23 mouse cellular contexts compared by ENCODE assay signal in the genomic region with DNA sequence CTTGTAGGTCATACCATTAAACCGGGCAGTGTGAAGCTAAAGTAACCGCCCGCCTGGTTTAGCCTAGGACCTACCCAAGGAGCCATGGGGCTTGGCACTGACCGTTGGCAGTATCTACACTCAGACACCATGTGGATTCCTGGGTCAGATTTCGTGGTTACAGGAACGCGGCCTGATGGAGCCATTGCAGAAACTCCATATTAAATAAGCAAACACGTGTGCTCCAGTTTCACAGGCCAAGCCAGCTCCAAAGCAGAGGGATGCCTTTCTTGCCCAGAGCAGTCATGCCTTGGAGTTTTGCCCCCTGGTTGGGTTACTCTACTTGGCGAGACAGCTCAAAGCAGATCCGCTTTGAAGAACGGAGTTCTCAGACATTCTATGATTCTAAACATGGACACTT. TPM values are rescaled to one million over a fixed set of nuclear protein-coding genes. Genes with fewer than 3 reads are reported as not detected.
A peak's percentile ranks its signal among the peaks of the same experiment; 100 is the strongest.
DNase-seq lines count a peak whose midpoint lies in the region; ATAC-seq and TF ChIP-seq lines count a peak whose summit lies in the region.
"Had no signal": no experiment of that assay in that cellular context is flagged by ENCODE, and none has a peak within 500 bp of the region (broad histone marks: within the 10 kb centered on the region; RNA-seq: fewer than 3 reads in every experiment).

No protein-coding gene starts in this region.

- no peak overlapping the region; the same call in 1 of the 2 replicates for H3K27ac ChIP-seq in embryonic facial prominence, embryonic 14.5 days (replicated peaks; ENCODE audit: low read depth, low read length)
- H3K27ac ChIP-seq in embryonic facial prominence, embryonic 10.5 days (replicated peaks): no peak overlapping the region
- peak overlapping the region; percentile 90 for H3K27ac ChIP-seq in gastrocnemius, adult 2 months
- no peak overlapping the region for H3K27ac ChIP-seq in neural tube, embryonic 15.5 days (replicated peaks)
- H3K27ac ChIP-seq: embryonic facial prominence, embryonic 12.5 days; forebrain, embryonic 10.5 days; heart, embryonic 15.5 days; hindbrain, embryonic 10.5 days; hindbrain, embryonic 15.5 days had no signal

- H3K36me3 ChIP-seq in embryonic facial prominence, embryonic 14.5 days (ENCODE audit: control insufficient read depth, insufficient read depth, low read length): no peaks in the 10 kb centered on the region
- no peaks in the 10 kb centered on the region for H3K36me3 ChIP-seq in embryonic facial prominence, embryonic 10.5 days (replicated peaks)
- no peaks in the 10 kb centered on the region for H3K36me3 ChIP-seq in neural tube, embryonic 15.5 days
- H3K36me3 ChIP-seq: embryonic facial prominence, embryonic 12.5 days; forebrain, embryonic 10.5 days; heart, embryonic 15.5 days; hindbrain, embryonic 10.5 days; hindbrain, embryonic 15.5 days had no signal

- peak; percentile 75 for ATAC-seq in embryonic facial prominence, embryonic 14.5 days (ENCODE audit: low read depth)
- no peak for ATAC-seq in neural tube, embryonic 15.5 days (ENCODE audit: low FRiP score)
- ATAC-seq: forebrain, embryonic 14.5 days; intestine, embryonic 16.5 days had no signal

- WGBS in embryonic facial prominence, embryonic 14.5 days: 69% methylated on average over 11 of the region's 11 CpGs
- 90% methylated on average over 11 of the region's 11 CpGs for WGBS in embryonic facial prominence, embryonic 10.5 days
- WGBS in neural tube, embryonic 15.5 days: 94% methylated on average over 11 of the region's 11 CpGs

- no peaks in the 10 kb centered on the region for H3K27me3 ChIP-seq in embryonic facial prominence, embryonic 14.5 days (replicated peaks; ENCODE audit: control insufficient read depth, insufficient read depth, low read length)
- no peaks in the 10 kb centered on the region for H3K27me3 ChIP-seq in embryonic facial prominence, embryonic 10.5 days (replicated peaks; ENCODE audit: low read depth, poor library complexity, severe bottlenecking)
- H3K27me3 ChIP-seq in neural tube, embryonic 15.5 days (replicated peaks): no peaks in the 10 kb centered on the region
- H3K27me3 ChIP-seq: CH12.LX; embryonic facial prominence, embryonic 12.5 days; heart, embryonic 15.5 days; hindbrain, embryonic 15.5 days had no signal

- H3K9me3 ChIP-seq in embryonic facial prominence, embryonic 14.5 days (ENCODE audit: control insufficient read depth, low read length): no peaks in the 10 kb centered on the region
- no peaks in the 10 kb centered on the region for H3K9me3 ChIP-seq in embryonic facial prominence, embryonic 10.5 days
- H3K9me3 ChIP-seq in neural tube, embryonic 15.5 days (replicated peaks): no peaks in the 10 kb centered on the region
- H3K9me3 ChIP-seq: embryonic facial prominence, embryonic 12.5 days; forebrain, embryonic 10.5 days; heart, embryonic 15.5 days; hindbrain, embryonic 10.5 days; hindbrain, embryonic 15.5 days had no signal

- H3K9ac ChIP-seq in embryonic facial prominence, embryonic 14.5 days (ENCODE audit: low read depth, low read length): no peak overlapping the region
- no peak overlapping the region for H3K9ac ChIP-seq in neural tube, embryonic 15.5 days (replicated peaks)
- H3K9ac ChIP-seq: embryonic facial prominence, embryonic 12.5 days; heart, embryonic 15.5 days; hindbrain, embryonic 15.5 days had no signal

- intact Hi-C loops in gastrocnemius, adult 2 months (cut with DNase I): loop anchor here (1.0 kb wide), 1 partner anchor 31 kb away; the partner anchor contains the start of gene Dglucy

- H3K4me3 ChIP-seq in embryonic facial prominence, embryonic 14.5 days (ENCODE audit: low read depth, low read length): no peak overlapping the region
- H3K4me3 ChIP-seq in embryonic facial prominence, embryonic 10.5 days: no peak overlapping the region
- H3K4me3 ChIP-seq in gastrocnemius, adult 2 months: no peak overlapping the region
- H3K4me3 ChIP-seq in neural tube, embryonic 15.5 days (replicated peaks): no peak overlapping the region
- H3K4me3 ChIP-seq: embryonic facial prominence, embryonic 12.5 days; forebrain, embryonic 10.5 days; heart, embryonic 15.5 days; hindbrain, embryonic 10.5 days; hindbrain, embryonic 15.5 days had no signal

- no peak for TF ChIP-seq CTCF in gastrocnemius, adult 2 months (IDR thresholded peaks at IDR 0.05)

- no peak overlapping the region for H3K4me2 ChIP-seq in embryonic facial prominence, embryonic 14.5 days (ENCODE audit: low read depth, low read length)
- no peak overlapping the region for H3K4me2 ChIP-seq in neural tube, embryonic 15.5 days
- H3K4me2 ChIP-seq: embryonic facial prominence, embryonic 12.5 days; heart, embryonic 11.5 days; heart, embryonic 15.5 days; hindbrain, embryonic 15.5 days had no signal

- DNase-seq in embryonic facial prominence, embryonic 14.5 days (ENCODE audit: low spot score): peak; percentile 72
- DNase-seq in embryonic facial prominence, embryonic 10.5 days (ENCODE audit: low spot score): no peak
- peak; percentile 62 for DNase-seq in NIH3T3 (ENCODE audit: low read depth)
- DNase-seq in gastrocnemius, adult 2 months: peak; percentile 93
- peak; percentile 88 for DNase-seq in gastrocnemius, postnatal 25 days
- DNase-seq in frontal cortex, postnatal 36 days (ENCODE audit: low spot score in 2 of 2): no peak
- no peak for DNase-seq in cerebellum, postnatal 36 days
- DNase-seq: adrenal gland, adult 2 months; adrenal gland, postnatal 36 days; cerebellum, adult 2 months; cerebellum, postnatal 25 days; heart, postnatal 14 days; kidney, adult 2 months had no signal

- H3K4me1 ChIP-seq in embryonic facial prominence, embryonic 14.5 days (ENCODE audit: control insufficient read depth, insufficient read depth, low read length): no peaks in the 10 kb centered on the region
- peaks cover 4% of the 10 kb centered on the region for H3K4me1 ChIP-seq in embryonic facial prominence, embryonic 10.5 days
- peaks cover 6% of the 10 kb centered on the region; the same call in 1 of the 2 replicates for H3K4me1 ChIP-seq in neural tube, embryonic 15.5 days
- H3K4me1 ChIP-seq: embryonic facial prominence, embryonic 12.5 days; heart, embryonic 15.5 days had no signal

RNA-seq across cellular contexts. Expression of gene Dglucy, which starts 31.7 kb away (rescaled TPM):
- polyA plus RNA-seq in embryonic facial prominence, embryonic 14.5 days (2014; fragmentation: Nextera tagmentation; extraction: Ambion mirVana): 4.4 and 4.9 TPM in 2 replicates
- polyA plus RNA-seq in embryonic facial prominence, embryonic 10.5 days (2016; fragmentation: Nextera tagmentation; extraction: Ambion mirVana): 0.24 TPM in 1 of 2 replicates, not detected in the other
- 10 to 100 TPM; 19.1 to 21.6 TPM for total RNA-seq in gastrocnemius, adult 2 months (2021)
- total RNA-seq in gastrocnemius, postnatal 25 days (2021): 10 to 100 TPM; 11.5 to 12.3 TPM
- polyA plus RNA-seq in neural tube, embryonic 15.5 days (2015; fragmentation: Nextera tagmentation; extraction: Ambion mirVana): 3.0 and 3.4 TPM in 2 replicates

Comparison
In these comparisons a context has a peak if more than half of its experiments do, and no peak if none do; other contexts are left out.
1. DNase-seq: peak in embryonic facial prominence, embryonic 14.5 days (single experiment), NIH3T3 (single experiment), gastrocnemius, adult 2 months (single experiment) and gastrocnemius, postnatal 25 days (single experiment); none in embryonic facial prominence, embryonic 10.5 days (single experiment), frontal cortex, postnatal 36 days (0 of 2) and cerebellum, postnatal 36 days (0 of 2).